Mouse (Mus musculus) embryonic facial prominence, embryonic 14.5 days (tissue): ENCODE measurements around the gene Pdzd7. TPM values are rescaled to one million over a fixed set of nuclear protein-coding genes. Genes with fewer than 3 reads are reported as not detected.

Experiments
- ATAC-seq: fragments of 200-750 bp; cut with Nextera tagmentation; 2 replicates; pipeline ENCODE4 v1.8.0; 2017; ENCODE audit warnings: low read depth, moderate number of reproducible peaks, moderate TSS enrichment
- DNase-seq: peaks from one replicate; pipeline ENCODE4 v3.0.0-alpha.2; 2015; ENCODE audit warnings: low spot score
- H3K27ac ChIP-seq: fragments of 300-500 bp; sonication (generic); replicated peaks from 2 replicates; pipeline ENCODE4 v1.5.1; 2014; ENCODE audit warnings: low read depth, mild to moderate bottlenecking, low read length, moderate library complexity
- H3K27me3 ChIP-seq: fragments of 300-500 bp; sonication (generic); replicated peaks from 2 replicates; pipeline ENCODE4 v1.6.1; 2014; ENCODE audit warnings: low read length; ENCODE audit not compliant: control insufficient read depth, insufficient read depth
- H3K36me3 ChIP-seq: fragments of 300-500 bp; sonication (generic); 2 replicates; pipeline ENCODE4 v1.6.1; 2014; ENCODE audit warnings: low read length, mixed read lengths; ENCODE audit not compliant: control insufficient read depth, insufficient read depth
- H3K4me1 ChIP-seq: fragments of 300-500 bp; sonication (generic); 2 replicates; pipeline ENCODE4 v1.6.1; 2014; ENCODE audit warnings: antibody characterized with exemption, low read length; ENCODE audit not compliant: control insufficient read depth, insufficient read depth
- H3K4me2 ChIP-seq: fragments of 300-500 bp; sonication (generic); 2 replicates; pipeline ENCODE4 v1.6.1; 2014; ENCODE audit warnings: low read depth, mild to moderate bottlenecking, low read length, moderate library complexity, mixed read lengths
- H3K4me3 ChIP-seq: fragments of 300-500 bp; sonication (generic); 2 replicates; pipeline ENCODE4 v1.5.1; 2014; ENCODE audit warnings: low read depth, mild to moderate bottlenecking, low read length
- H3K9ac ChIP-seq: fragments of 300-500 bp; sonication (generic); 2 replicates; pipeline ENCODE4 v1.6.1; 2014; ENCODE audit warnings: low read depth, mild to moderate bottlenecking, low read length, moderate library complexity, mixed read lengths
- H3K9me3 ChIP-seq: fragments of 300-500 bp; sonication (generic); 2 replicates; pipeline ENCODE4 v1.6.1; 2016; ENCODE audit warnings: low read length; ENCODE audit not compliant: control insufficient read depth
- WGBS: fragments of 180-500 bp; shearing (Covaris S2); extraction: QIAGEN DNeasy Blood & Tissue Kit; methylation state at CpG from one replicate; pipeline ENCODE4 v1.1.7; 2014; 5-methylcytosine and 5-hydroxymethylcytosine counted together
- polyA plus RNA-seq: library from polyadenylated mRNA; unstranded; fragments of >200 nt; fragmentation: Nextera tagmentation; extraction: Ambion mirVana; gene quantifications from 2 replicates; pipeline ENCODE4 v1.2.1, GENCODE M21; 2014

Gene Pdzd7
- polyA plus RNA-seq, 1 experiment from 2014 or later, result 0.32 TPM

DNA sequence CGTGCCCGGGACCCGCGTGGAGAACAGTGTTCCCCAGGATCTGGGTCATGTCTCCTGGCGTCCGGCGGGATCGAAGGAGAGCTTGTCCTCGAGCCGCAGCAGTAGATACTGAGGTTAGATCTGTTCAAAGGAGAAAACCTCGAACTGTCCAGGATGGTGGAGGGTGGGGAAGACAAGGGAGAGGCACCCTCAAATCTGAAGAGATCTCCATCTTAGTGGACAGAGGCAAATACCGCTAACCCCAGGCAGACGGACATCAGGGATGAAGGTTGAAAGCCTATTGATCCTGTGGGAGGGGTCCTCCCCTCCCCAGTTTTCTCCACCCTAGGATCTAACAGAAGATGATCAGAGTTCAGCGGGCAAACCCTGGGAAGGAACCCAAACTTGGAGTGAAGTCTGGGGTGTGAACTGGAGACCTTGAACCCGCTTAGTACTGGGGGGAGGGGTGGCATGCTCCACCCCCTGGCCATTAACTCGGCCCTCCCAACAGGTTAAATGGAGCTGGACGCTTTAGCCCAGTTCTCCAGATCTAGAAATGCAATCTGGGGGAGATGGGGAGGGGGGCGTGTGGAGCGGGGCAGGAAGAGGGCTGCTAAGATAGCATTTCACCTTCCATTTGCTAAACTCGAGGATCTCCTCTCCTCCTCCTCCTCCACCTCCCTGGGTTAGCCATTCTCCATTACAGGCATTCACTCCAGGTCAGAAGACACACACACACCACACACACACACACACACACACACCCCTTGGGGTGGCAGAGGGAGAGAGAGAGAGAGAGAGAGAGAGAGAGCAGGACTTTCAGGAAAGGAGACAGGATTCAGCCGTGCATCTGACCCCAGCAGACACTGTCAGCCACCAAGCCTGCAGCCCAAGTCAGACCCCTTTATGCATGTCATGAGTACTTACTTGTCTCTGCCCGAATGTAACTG lies 55.7 kb downstream of the Pdzd7 start:
- 4% methylated on average over 20 of the region's 22 CpGs for WGBS
- Histone ChIP-seq H3K9ac (peak overlapping the region; percentile 83), H3K4me1 (peaks cover 14% of the 10 kb centered on the region), H3K27me3 (no peaks in the 10 kb centered on the region), H3K36me3 (peaks cover 6% of the 10 kb centered on the region; the same call in 1 of the 2 replicates), H3K27ac (0 out of 2 replicates have a peak overlapping the region, but pooled peaks have one; percentile 44), H3K4me3 (peak overlapping the region; percentile 75), H3K9me3 (no peaks in the 10 kb centered on the region), H3K4me2 (peak overlapping the region; percentile 99)
- DNase-seq, result no peak
- peak; percentile 2; the same call in 1 of the 2 replicates for ATAC-seq

DNA sequence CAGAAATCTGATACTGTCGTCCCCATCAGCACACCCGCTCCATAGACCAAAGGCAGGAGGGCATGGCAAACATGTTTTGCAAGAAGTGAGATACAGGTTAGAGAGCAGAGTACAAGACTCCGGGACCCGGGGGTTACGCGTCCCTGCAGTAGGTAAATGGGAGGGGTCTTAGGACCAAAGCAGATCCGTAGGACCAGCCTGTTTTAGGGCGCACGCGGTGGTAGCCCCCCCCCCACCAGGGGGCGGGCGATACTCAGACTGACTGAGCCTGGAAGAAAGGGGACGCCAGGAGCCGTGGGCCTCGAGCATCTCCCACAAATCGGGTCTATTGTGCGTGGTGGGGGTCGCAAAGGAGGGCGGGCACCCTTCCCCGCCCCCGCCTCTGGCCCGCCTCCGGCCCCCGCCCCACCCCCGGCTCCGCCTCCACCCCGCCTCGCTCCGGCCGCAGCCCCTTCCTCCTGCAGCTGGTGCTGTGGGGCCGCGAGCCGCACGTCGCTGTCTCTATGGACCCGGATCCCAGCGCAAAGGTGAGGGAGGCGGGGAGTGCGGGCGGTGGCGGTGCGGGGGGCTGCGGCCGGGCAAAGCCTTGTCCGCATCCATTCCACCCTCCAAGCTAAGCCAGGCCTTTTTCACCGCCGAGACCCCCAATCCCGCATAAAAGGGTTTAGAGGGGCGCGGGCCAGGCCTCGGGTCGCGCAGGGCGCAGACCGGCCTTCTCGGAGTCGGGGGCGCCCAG lies 56.5 kb downstream of the Pdzd7 start, which contains the start of gene Sema4g:
Sema4g (plus strand) TSS at position 271 of the 736 bp plus-strand sequence.
- WGBS, result under 1% methylated on average over 23 of the region's 58 CpGs
- ATAC-seq, result peak; percentile 83
- DNase-seq, result peak; percentile 59

DNA sequence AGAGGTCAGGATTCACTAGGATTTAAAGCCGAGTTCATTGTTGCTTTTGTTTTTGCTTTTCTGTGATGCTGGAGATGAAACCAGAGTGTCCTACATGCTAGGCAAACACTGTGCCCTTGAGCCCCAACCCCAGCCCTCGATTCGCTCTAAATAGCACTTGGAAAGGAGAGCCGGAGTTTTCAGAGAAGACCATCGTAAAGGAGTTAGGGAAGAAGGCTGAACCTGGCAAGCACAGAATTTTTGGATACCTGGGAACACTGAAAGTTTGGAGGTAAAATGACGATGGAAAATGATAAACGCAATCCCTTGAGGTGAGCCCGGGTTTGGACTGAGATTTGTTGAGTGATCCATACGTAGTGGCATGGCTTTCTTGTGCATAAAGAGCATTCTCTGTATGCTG lies 57.2 kb downstream of the Pdzd7 start:
- H3K9me3 ChIP-seq, result no peaks in the 10 kb centered on the region
- H3K4me3 ChIP-seq, result peak overlapping the region; percentile 75
- H3K27me3 ChIP-seq, result no peaks in the 10 kb centered on the region
- H3K4me2 ChIP-seq, result peak overlapping the region; percentile 99
- ATAC-seq (no peak), DNase-seq (no peak)
- 31% methylated on average over 9 of the region's 9 CpGs for WGBS
- H3K36me3 ChIP-seq, result peaks cover 9% of the 10 kb centered on the region; the same call in 1 of the 2 replicates
- peaks cover 14% of the 10 kb centered on the region for H3K4me1 ChIP-seq
- H3K9ac ChIP-seq, result peak overlapping the region; percentile 83
- H3K27ac ChIP-seq, result no peak overlapping the region

More for the DNA sequence above, 56.5 kb downstream of the Pdzd7 start, which contains the start of gene Sema4g:
- Histone ChIP-seq H3K27me3 (no peaks in the 10 kb centered on the region), H3K4me2 (peak within 1 kb of the TSS; percentile 99), H3K4me3 (peak within 1 kb of the TSS; percentile 75), H3K9me3 (no peaks in the 10 kb centered on the region), H3K27ac (peak within 1 kb of the TSS; percentile 44; the same call in 1 of the 2 replicates), H3K4me1 (peaks cover 14% of the 10 kb centered on the region), H3K9ac (peak within 1 kb of the TSS; percentile 83), H3K36me3 (peaks cover 6% of the 10 kb centered on the region; the same call in 1 of the 2 replicates)

DNA sequence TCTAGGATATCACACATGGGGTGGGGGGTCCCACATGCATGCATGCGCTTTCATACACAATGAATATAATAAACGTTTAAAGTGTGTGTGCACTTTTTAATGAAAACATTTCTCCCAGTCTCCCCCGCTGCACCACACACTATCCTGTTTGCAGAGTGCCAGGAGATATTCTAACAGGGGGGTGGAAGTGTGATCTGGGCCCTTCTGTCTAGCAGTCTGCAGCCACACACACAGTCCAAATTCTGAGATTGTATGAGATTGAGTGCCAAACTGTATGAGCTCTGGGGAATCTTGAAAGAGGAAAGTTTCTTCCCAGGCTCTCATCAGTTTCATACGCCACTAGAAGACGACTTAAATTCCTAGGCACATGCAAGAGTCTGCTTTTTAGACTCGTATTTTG lies 57.7 kb downstream of the Pdzd7 start:
- Histone ChIP-seq H3K36me3 (peaks cover 5% of the 10 kb centered on the region; the same call in 1 of the 2 replicates), H3K4me2 (no peak overlapping the region), H3K9ac (no peak overlapping the region), H3K27me3 (no peaks in the 10 kb centered on the region), H3K9me3 (no peaks in the 10 kb centered on the region), H3K27ac (no peak overlapping the region), H3K4me3 (no peak overlapping the region), H3K4me1 (peaks cover 14% of the 10 kb centered on the region)
- DNase-seq (no peak), ATAC-seq (no peak)
- 52% methylated on average over 6 of the region's 6 CpGs for WGBS

DNA sequence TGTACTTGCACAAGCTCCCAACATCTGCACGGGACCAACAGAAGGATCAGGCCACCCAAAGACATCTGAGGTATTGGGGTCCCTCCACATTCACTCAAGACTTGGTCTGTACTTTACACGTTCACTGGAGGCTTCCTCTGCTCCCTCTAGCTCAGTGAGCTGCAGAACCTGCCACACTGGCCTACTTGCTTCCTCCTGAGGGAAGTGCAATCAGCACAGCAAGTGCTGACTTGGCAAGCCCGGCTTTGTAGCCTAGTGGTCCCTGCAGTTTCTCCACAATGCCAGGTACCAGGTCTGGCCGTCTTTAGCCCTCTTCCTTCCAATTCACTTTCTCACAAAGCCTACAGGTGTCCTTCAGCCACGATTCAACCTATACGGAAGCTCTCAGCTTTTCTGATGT lies 58.5 kb downstream of the Pdzd7 start:
- H3K27ac ChIP-seq, result no peak overlapping the region
- no peaks in the 10 kb centered on the region for H3K27me3 ChIP-seq
- no peak overlapping the region for H3K4me2 ChIP-seq
- no peak overlapping the region for H3K9ac ChIP-seq
- H3K4me1 ChIP-seq, result peaks cover 14% of the 10 kb centered on the region
- H3K4me3 ChIP-seq, result no peak overlapping the region
- ATAC-seq (no peak), DNase-seq (no peak)
- 62% methylated on average over 6 of the region's 6 CpGs for WGBS
- H3K9me3 ChIP-seq, result no peaks in the 10 kb centered on the region
- peaks cover 6% of the 10 kb centered on the region for H3K36me3 ChIP-seq

DNA sequence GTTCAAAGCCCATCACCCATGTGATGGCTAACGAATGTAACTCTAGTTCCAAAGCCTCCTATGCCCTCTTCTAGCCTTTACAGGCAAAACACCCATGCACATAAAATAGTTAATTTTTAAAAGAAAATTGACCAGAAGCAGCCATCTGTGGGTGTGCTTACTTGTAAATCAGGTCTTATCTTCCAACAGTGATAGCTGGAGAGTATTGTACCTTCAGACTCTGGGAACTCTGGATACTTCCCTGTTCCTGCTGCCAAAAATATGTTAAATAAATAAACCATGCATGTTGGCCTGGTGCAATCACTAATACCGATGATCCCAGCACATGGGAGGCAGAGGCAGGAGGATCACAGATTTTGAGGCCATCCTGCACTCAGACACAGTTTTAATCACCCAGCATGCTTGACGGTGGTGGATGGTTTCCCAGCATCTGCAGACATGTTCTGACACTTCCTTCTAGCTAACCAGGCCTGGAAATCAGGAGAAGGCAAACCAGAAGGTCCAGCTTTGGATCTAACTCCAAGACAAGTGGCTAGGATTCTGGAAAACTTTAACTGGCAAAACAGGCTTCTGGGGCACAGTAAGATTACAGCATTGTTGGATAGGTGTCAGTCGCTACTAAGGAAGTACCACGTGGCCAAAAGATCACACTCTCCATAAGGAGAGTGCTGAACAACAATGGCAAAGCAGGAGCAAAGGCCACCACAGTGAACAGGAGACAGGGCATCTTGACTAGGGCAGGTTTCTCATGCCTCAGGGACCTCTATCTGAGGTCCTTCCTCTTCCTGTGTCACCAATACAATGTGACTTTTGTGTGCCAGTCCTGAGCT lies 60.1 kb downstream of the Pdzd7 start:
- Histone ChIP-seq H3K27me3 (no peaks in the 10 kb centered on the region), H3K9ac (no peak overlapping the region), H3K9me3 (no peaks in the 10 kb centered on the region), H3K36me3 (peaks cover 20% of the 10 kb centered on the region), H3K4me2 (no peak overlapping the region), H3K27ac (no peak overlapping the region), H3K4me1 (peaks cover 14% of the 10 kb centered on the region), H3K4me3 (no peak overlapping the region)
- ATAC-seq (no peak), DNase-seq (no peak)
- WGBS, result 51% methylated on average over 5 of the region's 5 CpGs

DNA sequence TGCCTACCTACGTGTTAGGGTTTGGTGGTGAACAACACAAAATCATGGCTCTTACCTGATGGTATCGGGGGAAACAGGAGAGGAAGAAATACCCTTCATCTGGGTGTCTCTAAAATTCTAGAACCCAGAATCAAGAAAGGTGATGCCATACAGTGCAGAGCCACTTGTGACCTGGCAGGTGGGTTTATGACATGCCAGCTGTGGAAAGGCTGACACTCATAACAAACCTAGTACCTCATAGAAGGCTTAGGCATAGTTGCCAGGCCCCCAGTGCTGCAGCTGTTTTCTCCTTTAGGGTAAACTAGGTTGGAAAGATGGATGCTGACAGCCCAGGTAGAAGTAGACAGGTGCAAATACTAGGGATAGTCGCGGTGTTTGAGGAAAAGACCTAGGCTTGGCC lies 61.1 kb downstream of the Pdzd7 start:
- ATAC-seq, result no peak
- peaks cover 29% of the 10 kb centered on the region for H3K36me3 ChIP-seq
- H3K4me1 ChIP-seq, result peaks cover 6% of the 10 kb centered on the region
- DNase-seq, result no peak
- no peaks in the 10 kb centered on the region for H3K27me3 ChIP-seq
- H3K27ac ChIP-seq, result no peak overlapping the region
- no peak overlapping the region for H3K4me2 ChIP-seq
- WGBS, result 89% methylated on average over 4 of the region's 4 CpGs
- H3K9me3 ChIP-seq, result no peaks in the 10 kb centered on the region
- no peak overlapping the region for H3K9ac ChIP-seq
- no peak overlapping the region for H3K4me3 ChIP-seq

DNA sequence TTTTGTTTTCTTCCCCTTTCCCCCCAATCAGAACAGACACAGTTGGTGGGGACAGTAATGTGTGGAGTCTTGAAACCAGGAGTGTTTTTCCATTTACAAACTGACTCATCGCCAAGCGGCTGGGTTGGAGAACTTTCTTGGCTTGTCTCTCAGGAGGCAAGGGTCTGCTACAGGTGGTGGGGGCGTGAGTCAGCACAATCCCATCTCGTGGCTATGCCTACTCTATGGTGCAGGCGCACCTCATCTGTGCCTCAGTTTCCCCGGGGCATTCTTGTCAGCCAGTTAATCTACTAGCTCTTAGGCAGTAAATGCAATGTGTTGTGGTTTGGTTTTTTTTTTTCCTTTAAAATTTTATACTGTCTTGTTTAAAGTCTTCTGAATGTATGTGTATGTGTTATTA lies 62.2 kb downstream of the Pdzd7 start:
- peaks cover 2% of the 10 kb centered on the region; the same call in 1 of the 2 replicates for H3K4me1 ChIP-seq
- H3K9ac ChIP-seq, result no peak overlapping the region
- peaks cover 40% of the 10 kb centered on the region for H3K36me3 ChIP-seq
- no peaks in the 10 kb centered on the region for H3K27me3 ChIP-seq
- H3K9me3 ChIP-seq, result no peaks in the 10 kb centered on the region
- no peak overlapping the region for H3K4me3 ChIP-seq
- ATAC-seq (no peak), DNase-seq (no peak)
- WGBS, result 88% methylated on average over 6 of the region's 6 CpGs
- H3K4me2 ChIP-seq, result no peak overlapping the region
- no peak overlapping the region for H3K27ac ChIP-seq
